Mouse (Mus musculus) heart, embryonic 11.5 days (tissue): ENCODE measurements around the gene Fam72a. TPM values are rescaled to one million over a fixed set of nuclear protein-coding genes. Genes with fewer than 3 reads are reported as not detected.

ENCODE experiments used
- ATAC-seq: fragments of 200-750 bp; cut with Nextera tagmentation; replicated peaks from 2 replicates; pipeline ENCODE4 v1.8.0; 2017; ENCODE audit warnings: moderate library complexity; ENCODE audit not compliant: insufficient number of reproducible peaks, low FRiP score, low TSS enrichment
- H3K27ac ChIP-seq: fragments of 300-500 bp; sonication (generic); 2 replicates; pipeline ENCODE4 v1.5.1; 2014; ENCODE audit warnings: mild to moderate bottlenecking, low read depth, low read length
- H3K27me3 ChIP-seq: fragments of 300-500 bp; sonication (generic); 2 replicates; pipeline ENCODE4 v1.6.1; 2014; ENCODE audit warnings: mild to moderate bottlenecking, low read length, mixed read lengths; ENCODE audit not compliant: control insufficient read depth, insufficient read depth
- H3K36me3 ChIP-seq: fragments of 300-500 bp; sonication (generic); 2 replicates; pipeline ENCODE4 v1.6.1; 2014; ENCODE audit warnings: mild to moderate bottlenecking, low read length, moderate library complexity, mixed read lengths; ENCODE audit not compliant: control insufficient read depth, insufficient read depth
- H3K4me1 ChIP-seq: fragments of 300-500 bp; sonication (generic); 2 replicates; pipeline ENCODE4 v1.6.1; 2014; ENCODE audit warnings: low read length; ENCODE audit not compliant: control insufficient read depth, insufficient read depth
- H3K4me2 ChIP-seq: fragments of 300-500 bp; sonication (generic); 2 replicates; pipeline ENCODE4 v1.6.1; 2014; ENCODE audit warnings: mild to moderate bottlenecking, moderate library complexity
- H3K4me3 ChIP-seq: fragments of 300-500 bp; sonication (generic); 2 replicates; pipeline ENCODE4 v1.5.1; 2014; ENCODE audit warnings: low read depth, low read length
- H3K9ac ChIP-seq: fragments of 300-500 bp; sonication (generic); 2 replicates; pipeline ENCODE4 v1.6.1; 2014; ENCODE audit warnings: mild to moderate bottlenecking, low read depth, low read length, moderate library complexity
- H3K9me3 ChIP-seq: fragments of 300-500 bp; sonication (generic); replicated peaks from 2 replicates; pipeline ENCODE4 v1.6.1; 2016; ENCODE audit warnings: low read length; ENCODE audit not compliant: control insufficient read depth
- WGBS: fragments of 180-500 bp; shearing (Covaris S2); extraction: QIAGEN DNeasy Blood & Tissue Kit; methylation state at CpG from one replicate; pipeline ENCODE4 v1.1.7; 2014; ENCODE audit not compliant: insufficient replicate concordance; 5-methylcytosine and 5-hydroxymethylcytosine counted together
- microRNA-seq: library from miRNA; unstranded; fragments of <30 nt; microRNA quantifications from one replicate; pipeline ENCODE4, GENCODE M21; 2016; ENCODE audit warnings: borderline number of aligned reads
- polyA plus RNA-seq: library from polyadenylated mRNA; unstranded; fragments of >200 nt; fragmentation: Nextera tagmentation; extraction: Ambion mirVana; gene quantifications from 2 replicates; pipeline ENCODE4 v1.2.1, GENCODE M21; 2014

Gene Fam72a
- polyA plus RNA-seq, 1 experiment from 2014 or later, result 3.2 TPM

GRCm38 (mm10) chr1:131586836-131587235, 59.1 kb downstream of the Fam72a start:
- Histone ChIP-seq H3K36me3 (no peaks in the 10 kb centered on the region), H3K27me3 (no peaks in the 10 kb centered on the region), H3K27ac (no peak overlapping the region), H3K9me3 (no peaks in the 10 kb centered on the region), H3K9ac (no peak overlapping the region), H3K4me3 (no peak overlapping the region), H3K4me2 (peak overlapping the region; percentile 39), H3K4me1 (peaks cover 8% of the 10 kb centered on the region; the same call in 1 of the 2 replicates)
- ATAC-seq, result no peak
- WGBS, result 40% methylated on average over 8 of the region's 8 CpGs

Small RNA genes lying within 50 kb of the gene (microRNA-seq; reads per million reads assigned to microRNA genes)
- gene Gm24273, result not detected

Other genes starting within 250 kb of the Fam72a start
- 1.3 and 2.4 TPM in 2 replicates for gene Ikbke, start 248.3 kb upstream of the Fam72a start, polyA plus RNA-seq
- gene Srgap2, start 551 bp upstream of the Fam72a start, polyA plus RNA-seq, result 19.4 and 23.3 TPM in 2 replicates
- not detected in 2 replicates for gene Avpr1b, start 71.3 kb downstream of the Fam72a start, polyA plus RNA-seq
- 0.94 and 0.97 TPM in 2 replicates for gene Ctse, start 110.4 kb downstream of the Fam72a start, polyA plus RNA-seq
- gene Rab7b, start 160.8 kb downstream of the Fam72a start, polyA plus RNA-seq, result 1.1 and 1.4 TPM in 2 replicates
- gene Slc26a9, start 216.1 kb downstream of the Fam72a start, polyA plus RNA-seq, result not detected in 2 replicates